Mouse (Mus musculus): ENCODE data around the gene Myo3b. TPM values are rescaled to one million over a fixed set of nuclear protein-coding genes. Genes with fewer than 3 reads are reported as not detected.
A peak's percentile ranks its signal among the peaks of the same experiment; 100 is the strongest.

Gene Myo3b
- total RNA-seq, 2 experiments from 2014 or later: not detected

GRCm38 (mm10) chr2:70126783-70127182, 87.9 kb downstream of the Myo3b start:
- ATAC-seq (replicated peaks; ENCODE audit: poor library complexity, severe bottlenecking): peak; percentile 85

DNA sequence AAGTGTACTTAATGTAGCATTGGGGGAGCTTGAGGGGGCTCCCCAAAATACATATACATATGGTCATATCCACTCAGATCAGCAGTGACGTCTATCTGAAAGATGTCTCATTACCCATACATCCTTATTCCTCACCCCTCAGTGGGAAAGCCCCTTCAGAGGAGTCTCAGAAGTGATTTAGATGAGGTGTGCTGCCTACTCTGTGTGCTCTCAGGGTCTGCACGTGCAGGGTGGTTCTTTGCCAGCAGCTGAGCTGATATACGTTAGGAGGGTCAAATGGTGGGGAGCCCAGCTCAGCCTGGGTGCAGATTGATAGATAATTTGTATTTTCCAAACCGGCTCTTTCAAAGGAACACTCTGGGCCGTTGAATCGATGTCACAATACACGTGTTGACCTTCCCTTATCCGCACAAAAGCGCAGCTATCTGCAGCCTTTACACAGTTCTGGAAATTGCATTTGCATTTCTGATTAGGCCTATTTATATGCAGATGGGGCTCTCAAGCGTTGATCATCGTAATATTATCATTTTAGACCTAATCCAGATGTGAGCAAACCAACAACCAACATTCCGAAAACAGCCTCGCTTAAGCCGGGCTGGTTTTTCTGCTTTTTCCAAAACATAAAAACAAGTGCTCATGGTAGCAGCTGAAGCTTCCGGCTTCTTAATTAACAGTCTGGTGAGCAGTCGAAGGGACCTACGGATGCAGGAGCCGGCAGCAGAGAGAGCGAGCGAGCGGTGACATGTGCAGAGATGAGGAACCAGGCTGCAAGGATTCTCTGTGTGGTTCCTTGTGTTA, 88.6 kb downstream of the Myo3b start:
- peak; percentile 52; the same call in 1 of the 2 replicates for ATAC-seq (replicated peaks; ENCODE audit: poor library complexity, severe bottlenecking)

GRCm38 (mm10) chr2:70128590-70128989, 89.7 kb downstream of the Myo3b start:
- ATAC-seq (replicated peaks; ENCODE audit: poor library complexity, severe bottlenecking): no peak

DNA sequence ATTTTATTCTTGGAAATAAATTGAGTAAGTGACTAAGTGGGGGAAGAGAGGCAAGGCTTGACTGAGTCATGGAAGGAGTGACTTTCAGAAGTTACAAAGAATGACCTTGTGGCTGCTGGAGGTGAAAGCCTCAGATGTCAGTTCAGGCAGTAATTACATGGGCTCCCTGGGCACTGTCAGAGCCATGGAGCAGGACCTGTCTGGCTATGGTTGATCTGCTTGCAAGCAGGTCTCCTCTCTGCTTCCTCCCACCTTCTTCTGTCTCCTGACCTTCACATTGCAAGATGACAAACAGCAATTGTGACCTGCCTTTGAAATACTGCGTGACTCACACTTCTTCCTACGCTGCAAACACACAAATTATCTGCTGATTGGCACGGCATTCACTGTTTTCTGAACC, 90.6 kb downstream of the Myo3b start:
- ATAC-seq (replicated peaks; ENCODE audit: poor library complexity, severe bottlenecking): no peak

DNA sequence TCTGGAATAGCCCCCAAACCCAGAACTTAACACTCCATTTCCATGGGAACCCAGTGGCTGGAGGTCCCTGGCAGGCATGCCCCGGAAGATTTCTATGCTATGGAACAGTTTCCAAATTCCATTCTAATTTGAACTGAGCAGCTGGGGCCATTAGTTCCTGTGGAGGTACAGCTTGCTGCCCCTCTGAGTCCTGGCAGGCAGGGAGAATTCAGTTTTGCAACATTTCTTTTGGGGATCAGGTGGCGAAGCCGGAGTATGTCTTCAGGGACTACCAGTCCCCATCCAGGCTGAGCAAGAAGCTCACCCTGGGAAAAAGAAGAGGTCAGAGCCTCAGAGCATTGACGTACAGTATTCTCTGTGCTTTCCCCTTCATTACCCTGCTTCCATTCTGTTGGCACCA, 94.4 kb downstream of the Myo3b start:
- no peak for ATAC-seq (replicated peaks; ENCODE audit: poor library complexity, severe bottlenecking)

DNA sequence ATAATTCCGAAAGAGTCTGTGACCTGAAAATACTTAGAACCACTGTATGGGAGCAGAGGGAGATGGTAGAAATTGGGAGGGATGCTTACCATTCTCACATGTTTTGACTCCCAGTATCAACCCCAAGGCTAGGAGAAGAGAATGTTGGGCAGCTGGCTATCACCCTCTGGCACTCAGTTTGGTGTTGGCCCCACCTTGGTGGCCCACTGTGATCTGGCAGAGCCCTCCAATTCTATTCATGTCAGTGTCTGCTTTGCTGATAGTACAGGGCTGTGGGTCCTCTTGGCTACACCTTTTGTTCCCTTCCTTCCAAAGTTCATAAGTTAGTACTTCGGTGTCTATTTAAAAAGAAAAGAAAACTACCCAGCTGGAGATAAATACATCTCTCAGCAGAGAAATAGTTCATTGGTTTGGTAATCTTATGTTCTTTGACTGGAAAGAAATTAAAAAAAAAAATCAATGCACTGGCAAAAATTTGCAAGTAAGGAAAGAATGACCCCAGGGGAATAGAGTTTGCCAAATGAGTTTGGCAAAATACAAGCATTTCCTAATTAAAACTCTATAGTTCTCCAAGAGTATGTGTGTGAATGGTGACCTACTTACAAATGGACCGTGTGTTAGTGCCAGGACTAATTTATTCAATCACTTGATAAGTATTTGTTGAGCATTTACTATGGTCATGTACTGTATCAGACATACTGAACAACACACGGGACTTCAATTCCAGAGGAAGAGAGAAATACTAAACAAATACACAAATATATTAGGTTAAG, 98.5 kb downstream of the Myo3b start:
- no peak for ATAC-seq (replicated peaks; ENCODE audit: poor library complexity, severe bottlenecking)

DNA sequence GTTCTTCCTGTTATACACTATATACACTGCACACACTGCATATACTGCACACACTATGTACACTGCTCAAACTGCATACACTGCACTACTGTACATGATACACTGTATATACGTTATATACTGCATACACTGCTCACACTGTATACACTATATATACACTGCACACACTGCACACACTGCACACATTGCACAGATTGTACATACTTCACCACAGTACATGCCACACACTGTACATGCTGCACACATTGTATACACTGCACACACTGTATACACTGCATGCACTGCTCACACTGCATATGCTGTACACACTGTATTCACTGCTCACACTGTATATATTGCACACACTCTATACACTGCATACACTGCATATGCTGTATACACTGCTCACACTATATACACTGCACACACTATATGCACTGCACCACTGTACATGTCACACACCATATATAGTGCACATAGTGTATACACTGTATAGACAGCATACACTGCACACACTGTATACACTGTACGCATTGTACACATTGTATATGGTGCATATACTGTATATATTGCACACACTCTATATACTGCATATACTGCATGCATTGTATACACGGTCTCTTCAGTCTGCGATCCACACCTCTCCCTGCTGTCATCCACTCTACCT, 104.7 kb downstream of the Myo3b start:
- no peak for ATAC-seq (replicated peaks; ENCODE audit: poor library complexity, severe bottlenecking)

GRCm38 (mm10) chr2:70146993-70147581, 108.2 kb downstream of the Myo3b start:
- peak; percentile 79 for ATAC-seq (replicated peaks; ENCODE audit: poor library complexity, severe bottlenecking)

DNA sequence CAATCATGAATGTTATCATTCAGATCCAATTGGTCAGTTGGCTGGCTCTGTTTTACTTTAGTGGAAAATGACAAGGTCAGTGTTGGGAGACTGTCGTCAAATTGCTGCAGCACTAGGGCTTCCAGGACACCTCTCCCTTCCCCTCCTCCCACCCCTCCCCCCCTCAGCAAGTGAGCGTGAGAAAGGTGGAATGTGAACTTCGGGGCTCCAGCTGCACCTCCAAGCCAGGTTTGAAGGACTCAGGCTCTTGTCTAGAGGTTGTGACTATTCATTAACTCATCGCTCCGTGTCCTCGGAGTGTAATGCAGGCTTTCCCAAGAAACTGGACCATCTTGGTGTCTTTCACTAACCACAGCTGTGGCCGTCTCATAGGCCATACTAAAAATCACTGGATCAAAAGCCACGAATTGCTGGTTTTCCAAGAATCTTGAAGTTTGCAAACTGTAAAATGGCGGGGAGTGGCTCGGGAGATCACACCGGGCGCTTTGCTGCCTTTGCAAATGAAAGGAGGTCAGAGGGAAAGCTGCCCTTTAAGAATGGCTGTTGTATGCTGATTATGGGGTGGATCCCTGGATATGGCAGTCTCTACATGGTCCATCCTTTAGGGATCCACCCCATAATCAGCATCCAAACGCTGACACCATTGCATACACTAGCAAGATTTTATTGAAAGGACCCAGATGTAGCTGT, 110.0 kb downstream of the Myo3b start:
- ATAC-seq (replicated peaks; ENCODE audit: poor library complexity, severe bottlenecking): no peak

GRCm38 (mm10) chr2:70150399-70151035, 111.6 kb downstream of the Myo3b start:
- no peak for ATAC-seq (replicated peaks; ENCODE audit: poor library complexity, severe bottlenecking)

DNA sequence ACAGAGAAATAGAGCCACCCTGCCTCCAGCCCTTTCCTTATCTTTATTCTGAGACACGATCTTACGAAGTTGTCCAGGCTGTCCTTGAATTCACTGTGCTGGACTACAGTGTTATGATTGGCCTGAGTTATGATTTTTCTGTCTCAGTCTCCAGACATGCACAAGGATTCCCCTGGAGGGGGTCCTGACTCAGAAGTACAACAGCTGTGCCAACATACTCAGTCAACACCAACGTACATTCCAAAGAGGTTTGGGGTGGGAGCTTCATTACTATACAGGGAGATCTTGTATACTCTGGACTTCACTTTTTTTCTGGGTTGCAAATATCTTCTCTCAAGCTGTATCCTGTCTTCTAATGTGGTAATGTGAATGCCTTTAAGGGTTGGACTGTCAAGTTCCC, 113.0 kb downstream of the Myo3b start:
- no peak for ATAC-seq (replicated peaks; ENCODE audit: poor library complexity, severe bottlenecking)

GRCm38 (mm10) chr2:70155226-70155836, 116.4 kb downstream of the Myo3b start:
- ATAC-seq (replicated peaks; ENCODE audit: poor library complexity, severe bottlenecking): no peak

- ATAC-seq (replicated peaks; ENCODE audit: poor library complexity, severe bottlenecking): no peak
Measured at GRCm38 (mm10) chr2:70159543-70159942, 120.6 kb downstream of the Myo3b start.

- no peak for ATAC-seq (replicated peaks; ENCODE audit: poor library complexity, severe bottlenecking)
Measured at GRCm38 (mm10) chr2:70166231-70166630, 127.3 kb downstream of the Myo3b start.

GRCm38 (mm10) chr2:70167944-70168935, 129.3 kb downstream of the Myo3b start:
- ATAC-seq (replicated peaks; ENCODE audit: poor library complexity, severe bottlenecking): no peak

GRCm38 (mm10) chr2:70170469-70170868, 131.5 kb downstream of the Myo3b start:
- no peak for ATAC-seq (replicated peaks; ENCODE audit: poor library complexity, severe bottlenecking)

- no peak for ATAC-seq (replicated peaks; ENCODE audit: poor library complexity, severe bottlenecking)
Measured at GRCm38 (mm10) chr2:70176823-70177708, 138.1 kb downstream of the Myo3b start.
